Mouse (Mus musculus): Measurements from ENCODE around the gene Tnpo2.

Gene Tnpo2

GRCm38 (mm10) chr8:85026670-85027515 lies 9.8 kb upstream of the Tnpo2 start, which contains the start of gene Trir:
Gene Trir (plus strand): TSS chr8:85026823.
- peak; percentile 95 for DNase-seq (ENCODE audit: low read depth, low spot score)

GRCm38 (mm10) chr8:85027516-85027855 lies 9.2 kb upstream of the Tnpo2 start:
- no peak for DNase-seq (ENCODE audit: low read depth, low spot score)

- peak; percentile 39 for DNase-seq (ENCODE audit: low read depth, low spot score)
Measured at GRCm38 (mm10) chr8:85027922-85028321, 8.8 kb upstream of the Tnpo2 start.

DNA sequence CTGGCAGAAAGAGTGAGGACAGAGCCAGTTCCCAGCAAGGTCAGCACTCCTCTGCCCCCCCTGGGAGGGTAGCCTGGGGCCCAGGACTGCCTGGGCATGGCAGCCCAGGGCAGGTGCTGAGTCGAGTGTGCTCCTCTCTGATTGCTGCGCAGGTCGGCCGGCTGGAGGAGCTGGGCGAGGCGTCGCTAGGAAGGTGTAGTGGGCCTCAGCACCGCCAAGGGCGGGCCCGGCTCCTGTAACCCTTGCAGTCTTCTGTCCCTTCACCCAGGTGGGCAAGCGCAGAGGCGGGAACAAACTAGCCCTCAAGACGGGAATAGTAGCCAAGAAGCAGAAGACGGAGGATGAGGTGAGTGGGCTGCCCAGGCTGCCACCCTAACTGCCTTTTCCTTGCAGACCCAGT lies 7.4 kb upstream of the Tnpo2 start:
- DNase-seq (ENCODE audit: low read depth, low spot score), result no peak

- no peak for DNase-seq (ENCODE audit: low read depth, low spot score)
Measured at GRCm38 (mm10) chr8:85032622-85033311, 3.9 kb upstream of the Tnpo2 start.

DNA sequence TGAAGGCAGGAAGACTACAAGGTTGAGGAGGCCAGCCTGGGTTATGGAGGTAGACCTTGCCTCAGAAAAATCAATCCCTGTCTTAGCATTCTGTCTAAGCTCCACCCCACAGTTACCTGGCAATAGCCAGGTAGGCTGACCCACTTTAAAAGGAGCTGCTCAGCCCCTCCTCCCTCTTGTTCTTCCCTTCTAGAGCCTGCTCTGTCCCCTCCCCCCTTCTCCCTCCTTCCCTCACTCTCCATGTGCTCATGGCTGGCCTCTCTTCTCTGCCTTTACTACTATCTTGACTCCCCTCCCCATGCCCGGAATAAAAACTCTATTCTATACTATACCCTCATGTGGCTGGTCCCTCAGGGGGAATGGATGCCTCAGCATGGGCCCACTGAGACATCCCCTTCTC lies 2.8 kb upstream of the Tnpo2 start:
- no peak for DNase-seq (ENCODE audit: low read depth, low spot score)

DNA sequence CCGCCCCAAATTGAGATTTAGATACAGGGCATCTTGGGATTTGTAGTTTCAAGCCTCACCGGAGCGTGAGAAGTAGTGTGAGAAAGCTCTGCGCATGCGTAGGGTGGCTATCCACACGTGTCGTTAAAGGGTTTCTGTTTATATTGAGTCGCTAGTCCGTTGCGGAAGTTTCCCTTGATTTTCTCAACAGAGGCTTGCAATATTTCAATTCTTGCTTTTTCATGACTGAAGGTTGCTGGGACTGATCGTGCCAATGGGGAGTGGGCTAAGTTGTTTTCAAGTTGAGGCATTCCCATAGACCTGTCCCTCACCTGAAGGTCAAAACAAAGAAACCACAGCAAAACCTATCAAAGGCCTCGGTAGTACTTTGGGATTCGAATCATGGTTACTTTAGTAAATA lies 2.0 kb upstream of the Tnpo2 start:
- DNase-seq (ENCODE audit: low read depth, low spot score), result peak; percentile 94

DNA sequence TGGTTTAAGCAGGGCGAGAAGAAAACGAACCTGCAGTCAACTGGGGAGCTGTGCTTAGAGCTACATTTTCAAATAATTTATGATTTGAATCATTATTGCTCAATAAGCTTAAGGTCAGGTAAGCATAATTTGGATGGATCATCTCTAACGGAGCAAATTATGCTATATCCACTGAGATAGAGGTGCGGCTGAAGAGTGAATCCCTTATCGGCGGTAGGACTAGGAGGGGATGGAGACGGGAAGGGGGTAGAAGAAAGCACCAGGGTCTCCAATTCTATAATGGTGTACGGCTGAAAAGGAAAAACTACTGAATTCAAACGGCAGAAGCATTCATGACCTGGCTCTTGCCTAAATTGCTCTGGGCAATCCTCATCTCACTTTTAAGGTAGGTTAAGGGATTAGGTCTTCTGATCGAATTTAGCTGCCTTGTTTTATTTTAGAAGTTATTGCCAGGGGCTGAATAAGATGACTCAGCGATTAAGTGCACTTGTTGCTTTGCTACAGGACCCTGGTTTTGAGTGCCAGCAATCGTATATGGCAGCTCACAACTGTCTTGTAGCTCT lies 1.5 kb upstream of the Tnpo2 start:
- DNase-seq (ENCODE audit: low read depth, low spot score), result no peak

DNA sequence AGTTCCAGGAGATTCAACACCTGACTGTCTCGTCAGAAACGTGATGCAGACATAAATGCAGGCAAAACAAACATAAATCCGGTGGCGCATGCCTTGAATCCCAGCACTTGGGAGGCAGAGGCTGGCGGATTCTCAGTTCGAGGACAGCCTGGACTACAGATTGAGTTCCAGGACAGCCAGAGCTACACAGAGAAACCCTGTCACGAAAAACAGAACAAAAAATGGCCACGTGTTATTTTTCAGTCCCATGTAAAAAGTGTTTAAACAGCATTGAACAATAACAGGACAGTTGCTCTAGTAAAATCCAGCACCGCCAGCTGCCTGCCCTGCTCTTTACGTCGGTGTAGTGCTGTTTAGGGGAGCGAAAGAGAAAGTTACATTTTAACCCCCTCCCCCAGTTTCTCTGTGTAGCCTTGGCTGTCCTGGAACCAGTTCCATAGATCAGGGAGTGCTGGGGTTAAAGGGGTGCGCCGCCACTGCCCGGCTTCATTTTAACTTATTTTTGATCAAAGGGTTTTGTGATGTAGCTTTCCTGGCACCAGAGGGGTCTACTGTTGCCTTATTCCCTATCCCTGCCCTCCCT lies 896 bp upstream of the Tnpo2 start:
- peak; percentile 57 for DNase-seq (ENCODE audit: low read depth, low spot score)

GRCm38 (mm10) chr8:85036381-85036717 lies 366 bp upstream of the Tnpo2 start:
- no peak for DNase-seq (ENCODE audit: low read depth, low spot score)

DNA sequence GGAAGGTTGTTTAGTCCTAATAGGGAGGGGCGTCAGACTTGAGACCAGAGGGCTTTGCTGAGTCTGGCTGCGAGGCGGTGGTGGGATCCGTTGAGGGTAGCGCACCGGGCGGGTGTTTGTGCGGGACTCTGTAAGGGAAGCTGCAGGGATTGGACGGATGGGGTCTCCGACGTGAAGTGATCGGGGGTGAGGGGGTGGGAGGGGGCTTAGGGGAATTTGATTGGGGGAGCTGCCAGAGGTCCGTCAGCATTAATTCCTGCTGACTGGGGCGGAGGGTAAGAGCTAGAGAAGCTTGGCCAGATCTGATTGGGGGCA lies 608 bp downstream of the Tnpo2 start:
- DNase-seq (ENCODE audit: low read depth, low spot score), result no peak

DNA sequence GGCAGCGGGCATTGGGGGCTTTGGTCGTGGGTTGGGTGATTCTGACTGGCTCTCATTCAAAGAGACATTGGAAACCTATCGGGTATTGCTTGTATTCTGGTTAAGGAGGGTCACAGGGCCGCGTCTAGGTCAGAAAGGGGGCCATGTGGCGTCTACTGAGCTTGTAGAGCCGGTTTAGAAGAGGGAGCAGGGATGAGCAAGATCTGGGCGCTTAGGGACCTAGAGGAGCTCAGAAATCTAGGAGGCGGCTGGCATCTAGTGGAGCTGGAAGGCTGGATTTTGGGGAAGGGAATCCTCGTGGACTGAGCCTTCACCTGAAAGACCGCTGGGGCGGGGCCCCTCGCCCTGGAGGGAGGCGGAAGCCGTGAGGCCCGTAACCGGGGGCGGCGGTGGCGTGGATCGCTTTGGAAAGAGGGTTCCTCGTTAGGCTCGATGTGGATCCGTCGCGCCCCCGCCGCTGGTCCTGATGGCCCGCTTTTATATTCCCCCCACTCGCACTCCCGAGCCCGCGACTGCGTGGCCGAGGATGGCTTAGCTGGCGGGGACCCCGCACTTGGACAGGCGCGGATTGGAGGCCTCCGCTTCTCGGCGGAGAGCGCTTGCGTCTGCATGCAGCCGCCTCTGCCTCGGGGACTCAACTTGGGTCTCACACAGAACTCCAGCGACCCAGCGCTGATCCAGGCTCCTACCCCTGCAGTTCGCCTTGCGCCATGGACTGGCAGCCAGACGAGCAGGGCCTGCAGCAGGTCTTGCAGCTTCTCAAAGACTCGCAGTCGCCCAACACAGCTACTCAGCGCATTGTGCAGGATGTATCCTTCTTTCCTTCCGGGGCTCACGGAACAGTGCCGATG lies 1.2 kb downstream of the Tnpo2 start:
- DNase-seq (ENCODE audit: low read depth, low spot score), result peak; percentile 65

DNA sequence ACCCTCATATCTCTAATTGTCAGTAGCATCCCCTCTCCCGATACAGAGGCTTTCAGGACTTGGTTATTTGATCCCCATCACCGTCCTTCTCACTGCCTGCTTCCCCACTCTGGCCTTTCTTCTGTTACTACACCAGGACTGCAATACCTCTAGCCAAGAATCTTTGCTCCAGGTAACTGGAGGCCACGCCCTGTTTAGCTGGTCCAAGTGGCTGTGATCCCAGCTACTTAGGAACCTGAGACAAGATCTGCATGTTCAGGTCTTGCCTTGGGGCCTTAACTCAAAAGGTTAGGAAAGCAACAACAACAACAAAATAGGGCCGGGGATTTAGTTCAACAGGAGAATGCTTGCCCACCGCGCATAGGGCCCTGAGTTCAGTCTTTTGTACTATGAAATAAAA lies 6.9 kb downstream of the Tnpo2 start:
- DNase-seq (ENCODE audit: low read depth, low spot score), result no peak

DNA sequence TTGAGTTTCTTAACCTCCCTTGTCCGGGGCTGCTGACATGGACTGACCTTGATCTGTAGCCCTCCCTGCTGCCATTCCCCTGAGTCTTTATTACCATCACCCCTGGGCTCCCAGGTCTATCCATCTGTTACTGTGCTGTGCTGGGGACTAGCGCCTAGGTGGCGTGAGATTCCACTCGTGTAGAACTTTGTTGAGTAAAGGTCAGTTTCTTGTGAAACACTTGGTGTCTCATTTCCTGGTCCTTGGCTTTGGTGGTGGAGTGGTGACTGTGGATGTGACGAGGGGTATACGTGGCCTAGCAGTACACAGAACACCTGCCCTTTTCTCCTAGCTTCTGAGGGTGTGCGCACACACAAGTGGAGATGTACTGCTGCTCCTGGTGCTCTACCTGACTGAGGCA lies 20.7 kb downstream of the Tnpo2 start:
- no peak for DNase-seq (ENCODE audit: low read depth, low spot score)

GRCm38 (mm10) chr8:85059879-85060616 lies 23.3 kb downstream of the Tnpo2 start, which contains the start of gene Fbxw9:
Gene Fbxw9 (plus strand): TSS chr8:85060055.
- peak; percentile 94 for DNase-seq (ENCODE audit: low read depth, low spot score)

DNA sequence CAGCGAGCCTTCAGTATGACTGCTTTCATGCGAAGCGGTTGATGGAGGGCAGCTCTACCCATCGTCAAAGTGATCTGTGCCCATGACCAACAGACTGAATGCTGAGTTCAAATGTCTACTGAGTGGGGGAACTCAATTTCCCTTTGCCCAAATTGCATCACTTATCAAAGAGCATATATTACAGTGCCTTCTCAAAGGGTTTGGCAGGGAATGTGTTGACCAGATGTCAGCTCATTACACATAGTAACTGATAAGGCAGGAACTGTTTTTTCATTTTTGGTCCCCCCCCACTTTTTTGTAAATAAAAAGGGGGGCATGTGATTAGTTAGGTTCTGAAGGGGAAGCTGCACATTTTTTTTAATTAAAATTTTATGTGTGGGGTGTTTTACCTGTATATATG lies 25.9 kb downstream of the Tnpo2 start:
- DNase-seq (ENCODE audit: low read depth, low spot score), result no peak

- DNase-seq (ENCODE audit: low read depth, low spot score), result no peak
Measured at GRCm38 (mm10) chr8:85065213-85065612, 28.5 kb downstream of the Tnpo2 start.

- DNase-seq (ENCODE audit: low read depth, low spot score), result no peak
Measured at GRCm38 (mm10) chr8:85067155-85067554, 30.4 kb downstream of the Tnpo2 start.

GRCm38 (mm10) chr8:85067982-85068381 lies 31.3 kb downstream of the Tnpo2 start, which contains the start of gene Gm5741:
Gene Gm5741 (minus strand): TSS chr8:85067982.
- no peak for DNase-seq (ENCODE audit: low read depth, low spot score)

GRCm38 (mm10) chr8:85071041-85071440 lies 34.3 kb downstream of the Tnpo2 start:
- no peak for DNase-seq (ENCODE audit: low read depth, low spot score)
